Mouse (Mus musculus): ENCODE data around the gene Ect2l. TPM values are rescaled to one million over a fixed set of nuclear protein-coding genes. Genes with fewer than 3 reads are reported as not detected.

Gene Ect2l
- polyA plus RNA-seq, 1 experiment from 2014 or later = 0.58 TPM

GRCm38 (mm10) chr10:18210119-18210518, 571 bp downstream of the Ect2l start:
- ATAC-seq = no peak
- no peaks in the 10 kb centered on the region for H3K36me3 ChIP-seq (ENCODE audit: poor library complexity, severe bottlenecking)
- no peaks in the 10 kb centered on the region for H3K9me3 ChIP-seq (replicated peaks)
- H3K27me3 ChIP-seq = no peaks in the 10 kb centered on the region
- no peaks in the 10 kb centered on the region for H3K4me1 ChIP-seq
- 86% methylated on average over 6 of the region's 6 CpGs for WGBS
- H3K4me2 ChIP-seq = no peak overlapping the region
- no peak overlapping the region for H3K4me3 ChIP-seq
- no peak overlapping the region for H3K9ac ChIP-seq
- H3K27ac ChIP-seq = no peak overlapping the region

DNA sequence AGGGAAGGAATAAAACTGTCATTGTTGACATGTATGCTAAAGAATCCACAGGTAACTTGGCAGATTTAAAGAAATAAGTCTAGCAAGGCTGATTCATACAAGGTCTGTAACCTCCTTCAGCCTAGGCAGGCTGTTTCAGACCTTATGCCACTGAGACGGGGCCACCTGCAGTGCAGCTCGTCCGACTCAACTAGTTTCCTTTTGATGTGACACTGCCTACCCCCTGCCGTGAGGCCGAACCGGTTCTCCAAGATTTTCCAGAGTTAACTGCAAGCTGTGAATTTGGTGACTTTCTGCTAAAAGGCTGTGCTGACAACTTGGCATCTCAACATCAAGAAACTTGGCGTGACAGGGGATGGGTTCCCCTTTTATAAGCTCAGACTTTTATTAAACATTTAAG, 6.6 kb downstream of the Ect2l start:
- H3K27me3 ChIP-seq = no peaks in the 10 kb centered on the region
- H3K4me1 ChIP-seq = no peaks in the 10 kb centered on the region
- H3K27ac ChIP-seq = no peak overlapping the region
- H3K4me2 ChIP-seq = no peak overlapping the region
- H3K9me3 ChIP-seq (replicated peaks) = no peaks in the 10 kb centered on the region
- no peak overlapping the region for H3K9ac ChIP-seq
- ATAC-seq = no peak
- no peak overlapping the region for H3K4me3 ChIP-seq
- 6% methylated on average over 7 of the region's 7 CpGs for WGBS
- H3K36me3 ChIP-seq (ENCODE audit: poor library complexity, severe bottlenecking) = no peaks in the 10 kb centered on the region

DNA sequence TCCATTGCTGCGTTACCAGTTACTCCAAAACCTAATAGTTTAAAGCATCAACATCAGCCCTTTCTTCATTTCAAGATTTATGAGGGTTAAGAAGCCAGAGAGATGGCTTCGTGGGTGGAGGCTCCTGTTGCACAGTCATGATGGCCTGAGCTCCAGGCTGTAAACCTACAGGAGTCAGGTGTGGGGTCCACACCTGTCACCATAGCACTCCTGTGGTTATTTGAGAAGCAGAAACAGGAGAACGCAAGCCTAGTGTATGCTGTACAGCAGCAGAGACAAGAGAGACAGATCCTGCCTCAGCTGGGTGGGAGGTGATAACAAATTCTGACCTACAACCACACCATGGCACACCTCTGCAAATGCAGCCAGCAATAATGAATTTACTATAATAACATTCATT, 8.3 kb downstream of the Ect2l start:
- 90% methylated on average over 3 of the region's 3 CpGs for WGBS
- ATAC-seq = no peak

DNA sequence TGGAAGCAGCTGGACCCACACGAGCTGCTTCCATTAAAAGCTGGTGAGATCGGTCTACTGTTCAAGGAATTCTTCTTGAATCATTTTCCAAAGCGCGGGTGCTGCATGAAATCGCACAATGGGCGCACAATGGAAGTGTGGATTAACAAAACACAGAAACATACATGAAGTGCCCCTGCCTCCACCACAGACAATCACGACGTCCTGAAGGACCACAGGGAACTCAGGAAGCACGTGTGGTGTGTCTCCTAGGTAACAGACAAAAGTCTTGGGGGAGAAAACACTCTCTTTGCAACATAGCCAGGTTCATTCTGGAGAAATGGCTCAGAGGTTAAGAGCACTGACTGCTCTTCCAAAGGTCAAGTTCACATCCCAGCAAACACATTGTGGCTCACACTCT, 10.0 kb downstream of the Ect2l start:
- H3K27ac ChIP-seq = no peak overlapping the region
- WGBS = 54% methylated on average over 9 of the region's 9 CpGs
- ATAC-seq = no peak
- H3K36me3 ChIP-seq (ENCODE audit: poor library complexity, severe bottlenecking) = no peaks in the 10 kb centered on the region
- no peaks in the 10 kb centered on the region for H3K4me1 ChIP-seq
- H3K9me3 ChIP-seq (replicated peaks) = no peaks in the 10 kb centered on the region
- no peaks in the 10 kb centered on the region for H3K27me3 ChIP-seq
- no peak overlapping the region for H3K4me3 ChIP-seq
- H3K9ac ChIP-seq = no peak overlapping the region
- no peak overlapping the region for H3K4me2 ChIP-seq

More for the DNA sequence above, 8.3 kb downstream of the Ect2l start:
- Histone ChIP-seq H3K36me3 (ENCODE audit: poor library complexity, severe bottlenecking) (no peaks in the 10 kb centered on the region), H3K9ac (no peak overlapping the region), H3K4me3 (no peak overlapping the region), H3K4me2 (no peak overlapping the region), H3K27me3 (no peaks in the 10 kb centered on the region), H3K9me3 (replicated peaks) (no peaks in the 10 kb centered on the region), H3K4me1 (no peaks in the 10 kb centered on the region), H3K27ac (no peak overlapping the region)

DNA sequence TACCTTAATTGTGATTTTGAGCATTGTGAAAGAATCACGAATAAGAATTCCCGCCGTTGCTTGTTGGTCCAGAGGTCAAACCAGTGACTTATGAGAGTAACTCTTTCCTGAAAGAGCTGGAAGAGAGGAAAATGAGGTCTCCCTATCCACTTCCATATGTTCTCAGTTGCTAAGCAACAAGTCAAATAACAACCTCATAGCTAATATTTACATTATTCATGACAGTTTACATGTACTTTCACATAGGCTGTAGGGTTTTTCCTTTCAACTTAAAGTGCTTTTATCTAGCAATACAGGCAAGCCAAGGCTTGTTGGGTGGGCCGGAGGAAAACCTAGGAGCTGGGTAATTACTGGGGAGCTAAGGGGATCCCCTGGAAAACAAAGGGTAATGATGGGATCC, 10.8 kb downstream of the Ect2l start:
- Histone ChIP-seq H3K4me2 (no peak overlapping the region), H3K27ac (no peak overlapping the region), H3K4me1 (no peaks in the 10 kb centered on the region), H3K4me3 (no peak overlapping the region), H3K36me3 (ENCODE audit: poor library complexity, severe bottlenecking) (no peaks in the 10 kb centered on the region), H3K9me3 (replicated peaks) (no peaks in the 10 kb centered on the region), H3K27me3 (no peaks in the 10 kb centered on the region), H3K9ac (no peak overlapping the region)
- 85% methylated on average over 4 of the region's 4 CpGs for WGBS
- ATAC-seq = no peak

DNA sequence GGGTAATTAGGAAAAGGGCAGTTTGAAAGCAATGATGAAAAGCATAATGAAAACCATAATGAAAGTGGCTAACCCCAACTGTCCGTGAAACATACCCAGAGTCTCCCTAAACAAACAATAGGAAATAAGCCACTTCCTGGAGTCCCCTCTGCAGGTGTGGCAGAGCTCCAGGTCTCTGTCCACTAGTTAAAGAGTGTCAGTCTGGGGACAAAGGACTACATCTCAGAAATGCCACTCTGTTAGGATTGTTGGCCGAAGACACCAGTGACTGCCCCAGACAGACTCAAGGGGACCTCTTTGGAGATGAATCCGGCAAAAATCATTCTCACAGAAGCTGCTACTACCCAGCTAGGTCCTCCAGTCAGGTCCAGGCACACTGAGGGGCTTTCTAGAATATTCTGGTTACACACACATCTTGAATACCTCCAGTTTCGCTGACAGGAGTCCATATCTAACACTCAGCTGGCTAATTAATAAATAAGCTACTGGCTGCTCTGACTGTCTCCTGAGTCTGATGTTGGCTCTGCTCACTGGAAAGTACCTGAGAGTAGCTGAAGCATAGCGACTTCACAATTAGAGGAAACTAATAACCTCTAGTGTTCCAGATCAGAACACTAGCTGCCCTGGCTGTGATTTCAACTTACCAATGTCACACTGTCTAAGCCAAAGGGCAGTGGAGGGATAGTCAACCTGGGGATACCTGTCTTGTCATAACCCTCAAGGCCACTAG, 12.2 kb downstream of the Ect2l start:
- ATAC-seq = no peak
- Histone ChIP-seq H3K9me3 (replicated peaks) (no peaks in the 10 kb centered on the region), H3K4me2 (no peak overlapping the region), H3K27me3 (no peaks in the 10 kb centered on the region), H3K9ac (no peak overlapping the region), H3K4me3 (no peak overlapping the region), H3K4me1 (no peaks in the 10 kb centered on the region), H3K36me3 (ENCODE audit: poor library complexity, severe bottlenecking) (no peaks in the 10 kb centered on the region), H3K27ac (no peak overlapping the region)
- 88% methylated on average over 5 of the region's 5 CpGs for WGBS

DNA sequence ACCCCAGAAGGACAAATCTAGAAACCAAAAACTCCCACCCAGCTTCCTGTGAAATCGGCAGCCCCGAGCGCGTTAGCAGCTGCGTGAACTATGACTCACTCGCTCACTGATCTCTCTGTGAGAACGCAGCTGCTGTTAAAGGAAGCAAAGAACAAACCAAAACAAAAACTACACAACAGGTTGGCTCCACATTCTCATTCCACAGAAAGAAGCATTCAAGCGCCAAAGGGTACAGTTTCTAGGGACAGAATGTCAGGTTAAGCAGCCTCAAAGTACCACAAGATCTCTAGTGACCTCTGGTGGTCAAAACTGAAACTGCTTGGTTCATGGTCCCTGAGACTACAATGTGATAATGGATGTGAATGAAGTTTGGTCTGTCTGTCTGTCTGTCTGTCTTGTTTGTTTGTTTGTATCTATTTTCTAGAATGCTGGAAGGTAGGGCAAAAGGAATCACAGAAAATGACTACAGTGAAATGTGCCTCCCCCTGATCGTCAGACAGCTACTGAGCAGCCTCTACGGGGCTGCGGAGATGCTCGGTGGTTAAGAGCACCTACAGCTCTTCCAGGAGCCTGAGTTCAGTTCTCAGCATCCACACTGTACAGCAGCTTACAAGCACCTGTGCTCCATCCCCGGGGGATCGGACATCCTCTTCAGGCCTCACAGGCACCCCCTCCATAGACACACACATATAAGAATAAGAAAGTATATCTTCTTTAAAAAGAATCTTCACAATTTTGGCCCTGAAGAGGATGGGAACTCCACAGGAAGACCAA, 13.3 kb downstream of the Ect2l start:
- no peaks in the 10 kb centered on the region for H3K27me3 ChIP-seq
- H3K27ac ChIP-seq = no peak overlapping the region
- H3K4me3 ChIP-seq = peak overlapping the region; percentile 13; the same call in 1 of the 2 replicates
- no peak overlapping the region for H3K9ac ChIP-seq
- 62% methylated on average over 14 of the region's 14 CpGs for WGBS
- H3K9me3 ChIP-seq (replicated peaks) = no peaks in the 10 kb centered on the region
- H3K36me3 ChIP-seq (ENCODE audit: poor library complexity, severe bottlenecking) = no peaks in the 10 kb centered on the region
- H3K4me1 ChIP-seq = no peaks in the 10 kb centered on the region
- ATAC-seq = peak; percentile 79
- peak overlapping the region; percentile 44 for H3K4me2 ChIP-seq

GRCm38 (mm10) chr10:18194737-18195141, 16.0 kb downstream of the Ect2l start:
- no peaks in the 10 kb centered on the region for H3K27me3 ChIP-seq
- no peak overlapping the region for H3K9ac ChIP-seq
- no peak overlapping the region for H3K4me3 ChIP-seq
- H3K36me3 ChIP-seq (ENCODE audit: poor library complexity, severe bottlenecking) = no peaks in the 10 kb centered on the region
- H3K4me2 ChIP-seq = no peak overlapping the region
- no peak overlapping the region for H3K27ac ChIP-seq
- H3K4me1 ChIP-seq = no peaks in the 10 kb centered on the region
- 81% methylated on average over 14 of the region's 14 CpGs for WGBS
- no peaks in the 10 kb centered on the region for H3K9me3 ChIP-seq (replicated peaks)
- ATAC-seq = no peak

DNA sequence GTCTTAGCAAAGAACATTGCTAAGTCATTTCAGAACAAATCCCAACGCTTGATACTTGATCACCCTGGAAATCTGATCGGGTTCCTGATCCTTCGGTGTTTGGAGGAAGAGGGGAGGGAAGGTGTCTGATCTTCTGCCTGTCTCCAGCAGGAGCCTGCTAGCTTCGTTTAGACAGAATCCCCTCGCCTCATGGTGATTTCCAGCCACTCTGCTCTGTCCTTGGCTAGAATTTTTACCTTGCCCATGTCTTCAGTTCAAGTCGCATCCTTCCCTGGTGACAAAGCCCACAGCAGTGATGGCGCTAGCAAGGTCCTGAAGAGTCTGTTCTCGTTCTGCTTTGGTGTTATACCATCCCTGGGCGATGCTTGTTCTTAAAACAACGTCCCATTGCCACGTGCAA, 16.5 kb downstream of the Ect2l start:
- Histone ChIP-seq H3K4me1 (no peaks in the 10 kb centered on the region), H3K27ac (no peak overlapping the region), H3K9ac (no peak overlapping the region), H3K36me3 (ENCODE audit: poor library complexity, severe bottlenecking) (no peaks in the 10 kb centered on the region), H3K27me3 (no peaks in the 10 kb centered on the region), H3K4me3 (no peak overlapping the region), H3K4me2 (no peak overlapping the region), H3K9me3 (replicated peaks) (no peaks in the 10 kb centered on the region)
- no peak for ATAC-seq
- WGBS = 89% methylated on average over 11 of the region's 11 CpGs

DNA sequence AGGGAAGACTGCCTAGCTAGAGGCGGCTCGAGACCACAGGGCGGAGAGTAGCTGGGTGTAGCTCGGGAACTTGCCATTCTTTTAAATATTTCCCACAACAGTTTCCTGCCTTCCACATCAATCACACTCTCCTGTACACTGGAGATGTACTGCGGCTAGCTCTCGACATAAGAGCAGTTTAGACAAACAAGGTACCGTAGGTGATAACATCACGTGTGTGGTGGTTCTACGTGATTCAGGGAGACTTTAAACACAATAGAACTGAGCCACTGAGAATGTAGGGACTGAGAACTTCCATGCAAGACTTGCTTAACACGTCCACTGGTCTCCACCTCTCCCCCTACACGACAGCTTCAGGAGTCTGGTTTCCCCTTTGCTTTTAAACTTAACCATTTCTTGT, 17.5 kb downstream of the Ect2l start:
- Histone ChIP-seq H3K27me3 (no peaks in the 10 kb centered on the region), H3K4me1 (no peaks in the 10 kb centered on the region), H3K4me2 (no peak overlapping the region), H3K36me3 (ENCODE audit: poor library complexity, severe bottlenecking) (no peaks in the 10 kb centered on the region), H3K27ac (no peak overlapping the region), H3K9me3 (replicated peaks) (no peaks in the 10 kb centered on the region), H3K9ac (no peak overlapping the region), H3K4me3 (no peak overlapping the region)
- no peak for ATAC-seq
- 89% methylated on average over 11 of the region's 11 CpGs for WGBS

DNA sequence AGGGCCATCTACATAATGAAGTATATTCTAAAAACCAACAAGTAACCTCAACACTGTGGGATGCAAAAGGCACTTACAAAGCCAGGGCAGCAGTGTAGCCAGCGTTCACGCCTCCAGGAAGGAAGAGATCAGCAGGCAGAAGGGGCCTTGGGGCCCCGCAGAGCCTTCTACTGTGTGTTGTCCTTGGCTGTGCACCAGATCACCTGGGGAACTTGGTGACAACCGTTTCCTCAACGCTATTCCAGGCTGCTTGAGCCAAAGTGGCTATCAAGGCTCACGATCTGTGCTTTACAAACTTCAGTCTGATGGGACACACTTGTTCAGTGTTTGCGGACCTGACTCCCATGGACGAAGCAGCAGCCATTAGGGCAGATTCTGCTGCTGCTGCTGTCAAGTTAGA, 19.0 kb downstream of the Ect2l start:
- no peak overlapping the region for H3K9ac ChIP-seq
- 83% methylated on average over 8 of the region's 8 CpGs for WGBS
- H3K4me2 ChIP-seq = no peak overlapping the region
- H3K27ac ChIP-seq = no peak overlapping the region
- no peaks in the 10 kb centered on the region for H3K9me3 ChIP-seq (replicated peaks)
- no peak for ATAC-seq
- no peaks in the 10 kb centered on the region for H3K36me3 ChIP-seq (ENCODE audit: poor library complexity, severe bottlenecking)
- H3K4me1 ChIP-seq = no peaks in the 10 kb centered on the region
- no peak overlapping the region for H3K4me3 ChIP-seq
- H3K27me3 ChIP-seq = no peaks in the 10 kb centered on the region

- H3K27me3 ChIP-seq = no peaks in the 10 kb centered on the region
- no peak overlapping the region for H3K4me2 ChIP-seq
- no peak overlapping the region for H3K9ac ChIP-seq
- no peak overlapping the region for H3K4me3 ChIP-seq
- no peaks in the 10 kb centered on the region for H3K36me3 ChIP-seq (ENCODE audit: poor library complexity, severe bottlenecking)
- ATAC-seq = no peak
- no peaks in the 10 kb centered on the region for H3K9me3 ChIP-seq (replicated peaks)
- H3K27ac ChIP-seq = no peak overlapping the region
- 83% methylated on average over 4 of the region's 4 CpGs for WGBS
- no peaks in the 10 kb centered on the region for H3K4me1 ChIP-seq
Observed at GRCm38 (mm10) chr10:18189498-18189897, 21.2 kb downstream of the Ect2l start.

Measured in forebrain, embryonic 13.5 days (tissue).